Mouse (Mus musculus) kidney, postnatal 4 days (tissue): ENCODE data around the gene Grpel1.

Experiments
- DNase-seq, 2 experiments: peaks; one replicate each; pipeline ENCODE4 v3.0.0; 2021; ENCODE audit warnings: mixed read lengths in 2 of 2

Gene Grpel1

DNA sequence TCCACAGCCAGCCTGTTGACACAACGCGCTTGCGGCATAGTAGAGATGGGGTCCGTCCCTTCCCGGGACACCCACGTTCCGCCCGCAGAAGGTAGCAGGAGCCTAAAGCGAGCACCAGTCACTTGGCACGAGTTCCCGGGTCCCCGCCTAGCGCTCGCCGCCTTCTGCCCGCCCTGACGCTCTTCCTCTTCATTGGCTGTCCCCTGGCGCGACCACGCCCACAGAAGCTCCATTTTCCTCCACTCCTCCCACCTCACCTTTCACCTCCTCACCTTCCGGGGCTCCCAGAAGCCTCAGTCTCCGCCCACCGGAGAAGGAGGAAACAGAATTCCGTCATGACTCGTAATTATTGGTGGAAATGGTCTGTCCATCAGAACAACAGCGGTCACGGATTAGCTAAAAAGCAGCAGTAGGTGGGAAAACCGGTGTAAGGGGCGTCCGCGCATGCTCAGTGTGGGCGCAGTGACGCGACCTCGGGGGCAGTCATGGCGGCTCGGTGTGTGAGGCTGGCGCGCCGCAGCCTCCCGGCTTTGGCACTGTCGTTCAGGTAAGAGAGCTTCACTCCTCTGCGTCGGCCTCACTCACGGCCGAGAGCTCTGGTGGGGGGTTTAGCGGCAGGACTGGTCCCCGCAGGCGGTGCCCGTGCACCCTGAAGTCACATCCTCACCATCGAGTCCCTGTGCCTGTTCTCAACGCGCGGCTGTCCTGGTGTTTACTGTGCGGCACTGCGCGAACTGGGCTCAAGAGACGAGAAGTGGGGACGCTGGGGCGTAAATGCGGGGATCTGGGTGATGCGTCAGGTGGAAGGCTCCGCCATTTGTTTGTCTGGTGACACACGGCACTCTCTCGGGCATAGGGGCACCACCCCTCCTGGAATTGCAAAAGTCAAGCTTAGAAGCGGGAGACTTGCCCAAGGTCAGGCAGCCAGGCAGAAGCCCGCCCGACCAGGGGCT is at the start of gene Grpel1:
Grpel1 (plus strand) TSS at position 290 of the 953 bp plus-strand sequence.
- DNase-seq, result peak; percentile 98 to 99

DNA sequence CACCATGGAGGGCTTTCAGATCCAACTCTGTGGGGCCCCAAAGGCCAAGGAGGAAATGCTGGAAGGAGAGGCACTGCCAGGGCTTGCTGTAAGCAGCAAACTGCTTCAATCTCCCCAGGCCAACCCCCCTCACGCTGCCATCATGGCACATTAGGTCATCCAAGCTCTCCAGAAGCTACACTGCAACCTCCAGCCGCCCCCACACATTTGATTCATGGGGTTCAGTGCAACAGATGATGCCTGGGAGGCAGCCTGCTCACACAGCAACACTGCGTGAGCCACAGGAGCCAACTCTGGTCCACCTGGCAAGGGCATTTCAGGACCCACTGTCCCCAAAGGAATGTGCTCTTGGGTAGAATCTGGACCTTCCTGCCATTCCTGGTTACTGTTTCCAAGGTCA is 44.9 kb upstream of the Grpel1 start:
- DNase-seq, result no peak

DNA sequence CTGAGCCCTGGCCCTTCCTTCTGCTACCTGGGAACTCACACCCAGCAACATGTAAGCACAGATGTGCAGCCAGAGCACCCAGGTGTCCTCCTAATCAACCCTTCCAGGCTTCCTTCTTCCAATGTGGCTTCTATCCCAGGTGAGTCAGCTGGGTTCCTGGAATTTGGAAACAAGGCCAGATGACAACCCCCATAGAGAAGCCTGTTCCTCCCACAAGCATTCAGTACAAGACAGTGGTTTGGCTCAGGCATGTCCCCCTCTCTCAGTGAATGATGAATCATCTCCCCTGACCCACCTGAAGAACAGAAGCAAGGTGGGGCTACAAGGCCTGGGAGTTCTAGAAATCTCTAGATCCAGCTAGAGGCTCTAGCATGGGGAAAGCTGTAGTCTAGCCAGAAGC is 42.1 kb upstream of the Grpel1 start:
- no peak for DNase-seq

DNA sequence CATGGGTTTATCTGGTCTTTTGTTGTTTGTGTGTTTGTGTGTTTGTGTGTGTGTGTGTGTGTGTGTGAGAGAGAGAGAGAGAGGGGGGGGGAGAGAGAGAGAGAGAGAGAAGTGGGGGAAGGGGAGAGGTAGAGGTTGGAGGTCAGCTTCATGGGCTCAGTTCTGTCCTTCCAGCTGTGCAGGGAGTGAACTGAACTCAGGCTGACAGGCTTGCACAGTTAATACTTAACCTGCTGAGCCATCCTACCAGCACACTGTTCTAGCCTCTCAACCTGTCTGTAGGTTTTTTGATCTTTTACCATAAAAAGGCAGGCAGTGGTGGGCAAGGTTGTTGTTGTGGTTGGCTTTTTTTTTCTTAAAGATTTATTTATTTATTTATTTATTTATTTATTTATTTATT is 40.1 kb upstream of the Grpel1 start:
- DNase-seq, result no peak

DNA sequence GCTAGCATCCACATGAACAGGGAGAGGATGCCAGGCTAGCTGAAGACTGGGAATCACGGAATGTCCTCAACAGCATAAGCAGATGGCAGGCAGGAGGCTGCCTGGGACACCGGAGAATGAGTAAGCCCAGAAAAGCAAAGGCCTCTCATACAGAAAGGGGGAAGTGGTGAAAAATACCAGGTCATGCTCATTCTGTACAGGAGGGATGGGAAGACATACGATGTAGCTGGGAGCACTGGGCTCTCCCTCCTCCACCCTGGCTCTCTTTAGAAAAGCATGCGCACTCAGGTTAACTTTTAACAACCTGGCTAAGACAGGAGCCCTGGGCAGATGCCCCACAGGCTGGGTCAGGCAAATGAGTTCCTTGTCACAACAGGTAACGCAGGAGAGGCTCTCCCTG is 38.4 kb upstream of the Grpel1 start:
- DNase-seq, result peak; percentile 24 to 45

DNA sequence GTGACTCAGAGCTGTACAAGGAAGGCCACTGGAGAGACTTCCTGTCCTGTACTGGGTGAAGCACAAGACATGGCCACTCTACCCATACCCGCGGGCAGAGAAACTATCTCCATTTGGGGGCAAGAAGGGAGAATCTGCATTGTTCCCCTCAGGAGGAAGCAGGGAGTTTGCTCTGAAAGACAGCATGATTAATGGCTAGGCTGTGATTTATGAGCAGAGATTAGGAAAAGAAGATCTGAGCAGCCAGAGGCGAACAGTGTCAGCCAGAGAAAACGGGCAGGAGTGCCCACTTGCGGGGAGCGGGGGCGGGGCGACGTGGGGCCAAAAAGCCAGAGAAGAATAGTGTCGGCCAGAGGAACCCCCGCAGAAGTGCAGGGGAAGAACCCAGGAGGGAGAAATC is 37.0 kb upstream of the Grpel1 start:
- peak; percentile 14 to 30 for DNase-seq

DNA sequence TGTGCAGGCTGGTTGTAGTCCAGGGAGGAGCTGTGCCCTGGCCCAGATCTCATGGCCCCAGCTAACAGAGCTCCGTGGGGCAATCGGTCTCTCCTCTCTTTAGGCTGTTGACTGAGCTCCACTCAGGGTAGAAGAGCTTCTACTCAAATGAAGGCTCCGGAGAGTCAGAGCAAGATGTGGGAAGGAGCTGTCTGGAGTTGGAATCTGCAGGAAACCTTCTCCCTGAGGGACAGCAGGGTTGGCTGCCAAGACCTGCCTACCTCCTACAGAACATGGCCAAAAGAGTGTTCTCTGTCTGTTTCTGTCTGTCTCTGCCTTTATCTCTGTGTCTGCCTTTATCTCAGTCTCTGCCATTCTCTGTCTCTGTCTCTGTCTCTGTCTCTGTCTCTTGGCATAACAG is 35.2 kb upstream of the Grpel1 start:
- DNase-seq, result no peak

DNA sequence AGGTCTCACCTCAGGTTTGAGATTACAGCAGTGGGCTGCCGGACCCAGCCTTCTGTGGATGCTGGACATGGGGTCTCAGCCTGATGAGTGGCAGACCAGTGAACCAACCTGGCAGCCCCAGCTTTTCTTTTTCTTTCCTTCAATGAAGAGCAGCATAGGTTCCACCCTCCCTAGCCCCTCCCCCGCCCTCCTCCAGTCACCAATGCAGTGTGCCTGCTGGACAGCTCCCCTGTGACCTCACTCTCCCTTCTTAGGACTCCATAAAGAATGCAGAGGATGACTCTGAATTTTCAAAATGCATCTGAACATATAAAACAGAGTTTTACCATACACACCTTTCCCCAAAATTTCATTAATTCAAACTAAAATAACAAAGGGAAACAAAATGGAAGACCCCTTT is 33.1 kb upstream of the Grpel1 start:
- DNase-seq, result peak; percentile 42

DNA sequence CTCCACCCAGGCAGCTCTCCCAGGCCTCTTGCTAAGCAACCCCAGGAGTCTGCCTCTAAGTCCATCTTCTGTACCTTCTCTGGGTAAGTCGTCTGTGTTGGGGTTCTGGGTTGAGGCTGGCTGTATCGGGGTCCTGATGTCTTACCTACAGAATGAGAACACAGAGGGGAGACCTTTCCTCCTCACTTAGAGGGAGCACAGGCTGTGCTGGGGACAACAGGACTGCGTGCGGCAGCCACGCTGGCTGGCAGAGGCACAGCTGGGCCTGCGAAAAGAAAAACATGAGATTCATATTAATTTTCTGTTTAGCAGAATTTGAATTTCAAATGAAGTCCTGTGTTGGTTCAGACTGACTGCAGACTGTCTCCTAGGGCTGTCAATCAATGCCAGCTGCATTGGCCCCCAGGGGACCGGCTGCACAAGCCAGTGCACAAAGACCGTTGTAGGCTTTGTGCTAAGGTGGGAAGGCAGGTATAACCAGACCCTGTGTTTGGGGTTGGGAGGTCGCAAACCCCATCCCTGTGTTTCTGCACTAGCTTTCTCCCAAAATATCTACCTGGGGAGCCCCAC is 30.3 kb upstream of the Grpel1 start:
- no peak for DNase-seq

DNA sequence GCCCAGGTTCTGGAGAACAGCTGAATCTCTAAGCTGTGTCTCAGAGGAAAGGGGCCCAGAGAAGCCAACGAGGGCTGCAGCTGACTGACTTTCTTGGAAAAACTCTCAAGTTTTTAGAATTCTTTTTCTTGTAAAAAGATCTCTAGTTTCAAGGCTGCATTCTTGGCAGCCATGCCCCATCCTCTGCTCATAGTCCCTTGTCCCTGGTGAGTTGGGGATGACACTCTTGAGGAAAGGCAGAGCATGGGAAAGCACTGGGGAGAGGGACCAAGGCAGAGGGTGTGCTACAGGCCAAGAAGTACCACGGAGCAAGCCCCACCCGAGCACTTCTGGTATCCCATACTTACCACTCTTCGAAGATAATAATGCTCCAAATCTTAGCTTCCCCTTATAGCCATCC is 27.9 kb upstream of the Grpel1 start:
- DNase-seq, result no peak

DNA sequence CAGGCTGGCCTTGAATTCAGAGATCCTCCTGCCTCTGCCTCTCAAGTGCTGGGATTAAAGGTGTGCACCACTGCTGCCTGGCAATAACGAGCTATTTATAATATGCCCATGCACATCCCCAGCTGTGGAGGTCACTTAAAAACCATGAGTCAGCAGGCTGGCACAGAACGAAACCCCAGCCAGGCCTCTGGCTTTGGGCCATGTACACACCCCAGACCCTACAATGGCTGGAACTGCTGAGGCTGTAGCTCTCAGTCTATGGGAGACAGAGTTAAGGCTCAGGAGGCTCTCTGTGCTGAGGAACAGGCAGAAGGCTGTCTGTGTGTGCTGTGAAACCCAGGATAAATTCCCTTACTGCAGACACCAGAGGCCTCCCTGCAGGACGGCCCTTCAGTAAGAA is 24.1 kb upstream of the Grpel1 start:
- DNase-seq, result no peak

DNA sequence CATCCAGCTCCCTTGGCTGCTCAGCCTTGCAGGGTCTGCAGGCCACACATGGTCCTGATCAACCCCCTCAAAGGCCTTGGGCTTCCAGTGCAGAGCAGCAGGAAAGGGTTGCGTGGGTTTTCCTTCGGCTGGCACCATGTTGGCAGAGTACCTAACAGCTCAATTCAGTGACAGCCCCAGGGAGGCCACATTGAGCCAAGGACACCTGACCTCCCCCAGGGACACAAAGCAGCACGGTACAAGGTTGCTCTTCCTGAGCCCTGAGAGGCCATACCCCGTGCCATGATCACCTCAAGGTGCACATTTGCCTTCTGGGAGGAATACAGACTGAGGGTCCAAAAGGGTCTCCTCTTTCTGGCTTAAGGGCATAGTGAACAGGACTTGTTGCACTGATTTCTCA is 20.2 kb upstream of the Grpel1 start:
- DNase-seq, result no peak

DNA sequence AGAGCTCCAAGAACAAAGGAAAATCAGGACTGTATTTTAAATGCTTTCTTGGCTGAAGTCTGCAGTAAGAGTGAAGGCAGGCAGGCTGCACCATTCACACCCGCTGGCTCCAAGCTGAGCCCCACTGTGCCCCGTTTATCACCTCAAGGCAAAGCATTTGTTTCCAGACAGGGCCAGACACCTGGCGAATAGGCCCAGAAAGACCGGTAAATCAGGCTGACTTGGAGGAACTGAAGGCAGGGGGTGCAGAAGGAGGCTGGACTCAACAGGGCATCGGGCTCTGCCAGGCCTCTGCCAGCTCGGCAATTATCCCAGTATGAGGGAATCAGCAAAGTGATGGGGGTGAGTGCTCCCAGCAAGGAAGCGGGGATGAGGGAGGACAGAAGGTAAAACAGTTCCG is 19.8 kb upstream of the Grpel1 start:
- DNase-seq, result no peak

DNA sequence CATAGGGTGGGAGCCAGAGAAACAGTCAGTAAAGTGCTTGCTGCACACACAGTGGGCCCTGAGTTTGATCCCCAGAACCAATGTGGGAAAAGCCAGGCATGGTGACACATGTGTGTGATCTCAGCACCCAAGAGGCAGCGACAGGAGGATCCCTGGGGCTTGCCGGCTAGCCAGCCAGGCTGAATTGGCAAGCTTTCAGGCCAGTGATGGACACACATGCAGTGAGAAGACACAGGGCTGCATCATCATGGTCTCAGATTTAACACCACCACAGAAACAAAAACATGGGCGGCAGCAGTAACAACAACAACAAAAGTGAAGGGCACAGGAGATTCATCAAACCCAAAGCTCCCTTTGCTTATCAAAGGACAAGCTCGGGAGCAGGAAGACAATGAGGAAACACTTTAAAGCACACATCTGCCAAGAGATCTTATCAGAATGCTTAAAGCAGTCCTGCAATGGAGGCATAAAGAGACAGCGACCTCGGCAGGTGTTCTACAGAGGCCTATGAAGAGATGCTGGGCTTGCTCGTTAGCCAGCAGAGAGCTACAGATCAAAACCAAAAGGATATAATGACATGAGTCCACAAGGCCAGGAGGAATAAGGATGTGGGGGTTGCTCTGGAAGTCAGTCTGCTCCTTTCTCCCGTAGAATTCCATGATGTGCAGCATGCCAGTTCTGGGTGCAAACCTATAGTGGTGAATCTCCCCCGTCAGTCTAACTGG is 18.5 kb upstream of the Grpel1 start:
- no peak for DNase-seq

DNA sequence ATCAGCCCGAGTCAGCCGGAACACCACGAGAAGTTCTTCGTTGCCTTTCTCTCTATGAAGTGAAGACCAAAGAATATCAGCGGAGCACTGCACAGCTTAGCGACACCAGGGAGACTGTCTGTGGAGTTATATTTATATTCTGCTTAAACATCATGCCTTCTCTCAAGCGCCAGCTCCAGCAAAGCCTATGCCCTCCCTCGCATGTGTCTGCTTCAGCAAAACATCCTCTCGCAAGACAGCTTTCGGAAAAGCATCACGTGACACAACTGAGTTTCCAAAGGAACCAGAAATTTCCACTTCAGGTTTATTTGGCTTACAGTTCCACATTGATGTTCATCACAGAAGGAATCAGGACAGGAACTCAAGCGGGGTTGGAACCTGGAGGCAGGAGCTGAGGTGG is 16.9 kb upstream of the Grpel1 start:
- DNase-seq, result no peak

DNA sequence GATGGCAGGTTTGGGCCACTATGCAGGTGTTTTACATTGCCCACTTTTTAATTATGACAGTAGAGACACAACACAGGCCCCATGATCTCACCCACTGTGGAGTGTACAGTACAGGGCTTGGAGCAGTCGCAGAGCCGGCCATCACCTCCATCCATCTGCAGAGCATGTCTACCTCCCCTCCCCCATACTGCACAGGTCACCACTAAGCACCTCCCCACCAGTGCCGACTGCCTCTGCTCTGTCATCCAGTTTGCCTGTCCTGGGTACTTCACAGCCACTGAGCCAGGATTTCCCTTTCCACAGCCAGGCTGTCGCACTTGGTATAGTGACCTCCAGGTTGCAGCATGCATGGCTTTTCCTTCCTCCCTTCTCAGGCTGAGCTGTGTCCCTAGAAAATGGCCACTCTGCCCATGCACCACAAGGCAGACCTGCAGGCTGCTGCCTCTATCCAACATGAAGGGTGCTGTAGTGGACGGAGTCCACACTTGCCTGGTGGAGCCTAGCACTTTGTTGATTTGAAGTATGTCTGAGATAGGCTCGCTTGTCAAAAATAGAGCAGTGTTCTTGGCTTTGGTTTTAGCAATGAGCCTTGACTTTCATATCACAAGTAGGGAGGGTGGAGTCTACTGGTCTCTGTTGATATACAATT is 15.0 kb upstream of the Grpel1 start:
- no peak for DNase-seq

DNA sequence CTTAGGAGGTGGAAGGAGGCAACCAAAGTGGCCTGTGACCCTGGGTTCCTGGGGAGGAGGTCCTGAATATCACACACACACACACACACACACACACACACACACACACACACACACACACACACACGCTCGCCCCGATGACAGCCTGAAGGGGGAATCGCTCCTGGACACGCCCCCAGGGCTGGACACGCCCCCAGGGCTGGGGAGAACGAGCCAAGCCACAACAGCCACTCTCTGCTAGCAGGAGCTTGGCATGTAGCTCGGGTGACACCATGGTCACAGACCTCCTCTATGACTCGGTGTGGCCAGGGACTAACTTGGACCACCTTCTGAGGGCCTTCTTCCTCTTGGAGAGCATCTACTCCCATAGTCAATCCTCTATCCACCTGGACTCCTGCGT is 13.7 kb upstream of the Grpel1 start:
- no peak for DNase-seq

DNA sequence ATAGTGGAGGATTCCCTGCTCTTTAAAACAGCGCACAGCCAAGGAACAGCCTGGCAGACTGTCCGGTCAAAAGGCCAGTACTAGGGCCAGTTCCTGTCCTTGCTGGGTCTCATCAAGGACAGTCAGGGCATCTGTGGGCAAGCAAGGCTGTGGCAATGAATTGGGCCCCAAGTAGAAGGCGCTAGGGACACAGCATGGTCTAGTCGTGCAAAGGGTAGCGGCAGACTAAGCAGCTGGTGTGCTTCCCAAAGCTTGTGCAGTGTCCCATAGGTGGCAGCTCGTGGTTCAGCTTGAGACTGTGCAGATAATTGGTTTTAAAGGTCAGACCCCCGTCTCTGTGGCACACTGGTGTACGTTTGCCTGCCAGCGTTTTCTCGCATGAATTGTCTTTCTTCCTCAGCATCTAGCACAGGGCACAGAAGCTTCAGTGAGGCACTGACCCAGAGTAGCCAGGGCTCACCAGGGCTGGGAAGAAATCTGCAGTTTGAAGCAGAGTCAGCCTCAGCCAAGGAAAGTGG is 12.9 kb upstream of the Grpel1 start:
- DNase-seq, result no peak

DNA sequence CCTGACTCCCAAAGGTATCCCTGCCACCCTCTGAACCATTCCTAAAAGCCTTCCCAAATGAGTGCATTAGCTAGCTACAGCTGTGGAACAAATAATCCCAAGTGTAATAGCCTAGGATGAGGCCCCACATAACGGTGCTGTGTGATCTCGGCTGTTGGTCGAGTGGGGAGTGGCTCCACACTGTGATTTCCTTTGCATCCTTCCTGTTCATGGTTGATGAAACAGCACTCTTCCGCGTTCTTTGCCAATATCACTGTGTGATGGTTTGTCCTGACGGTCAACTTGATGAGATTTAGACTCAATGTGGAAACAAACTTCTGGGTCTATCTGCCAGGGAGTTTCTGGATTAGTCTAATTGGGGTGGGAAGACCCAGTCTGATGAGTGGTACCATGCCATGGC is 12.0 kb upstream of the Grpel1 start:
- no peak for DNase-seq

DNA sequence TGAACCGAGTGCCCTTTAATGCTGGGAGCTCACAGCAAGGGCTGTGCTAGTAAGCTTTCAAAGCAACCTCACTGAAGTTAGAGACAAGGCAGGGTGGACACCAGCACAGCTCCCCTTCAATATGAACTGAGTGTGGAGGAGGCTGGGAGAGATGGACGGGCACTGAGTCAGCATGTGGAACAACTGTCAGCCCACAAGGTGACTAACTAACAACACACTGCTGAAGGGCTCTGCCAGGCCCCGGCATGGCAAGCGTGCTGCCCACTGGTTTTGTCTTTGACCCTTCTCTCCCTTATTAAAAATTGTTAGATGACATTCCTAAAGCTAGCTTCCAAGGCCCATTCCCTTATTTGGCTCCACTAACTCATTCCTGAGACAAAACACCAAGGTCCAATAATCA is 7.1 kb upstream of the Grpel1 start:
- DNase-seq, result no peak

DNA sequence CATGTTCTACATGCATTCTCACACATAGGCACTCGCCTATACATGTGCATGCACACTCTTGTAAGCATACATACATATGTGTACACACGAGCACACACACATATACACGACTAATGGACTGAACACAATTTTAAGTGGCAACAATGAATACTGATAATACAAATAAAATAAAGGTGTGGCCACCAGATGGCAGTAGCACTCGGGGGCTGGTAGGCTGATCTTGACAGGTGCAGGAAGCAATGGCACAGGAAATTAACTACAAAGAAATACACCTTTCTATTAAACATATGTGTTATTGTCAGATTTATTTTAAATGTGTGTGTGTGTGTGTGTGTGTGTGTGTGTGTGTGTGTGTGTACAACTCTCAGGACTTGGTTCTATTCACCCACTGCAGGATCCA is 5.9 kb upstream of the Grpel1 start:
- DNase-seq, result peak; percentile 64 to 69

DNA sequence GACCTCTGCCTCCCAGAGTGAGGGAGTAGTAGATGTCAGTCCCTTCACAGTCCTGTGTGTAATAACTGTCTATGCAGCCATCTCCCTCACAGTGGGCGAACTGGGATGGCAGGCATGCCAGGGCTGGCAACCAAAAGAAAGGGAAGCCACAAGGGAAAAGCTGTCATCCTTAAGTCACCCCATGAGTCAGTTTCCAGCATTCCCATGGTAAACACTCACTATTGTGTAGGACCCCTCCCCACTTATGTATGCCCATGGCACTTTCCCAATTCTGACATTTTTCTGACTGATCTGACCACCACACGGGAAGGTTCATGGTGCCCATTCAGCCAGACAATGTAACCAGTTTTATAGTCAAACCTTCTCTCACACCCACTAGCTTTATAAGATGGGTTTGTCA is 4.1 kb upstream of the Grpel1 start:
- no peak for DNase-seq

DNA sequence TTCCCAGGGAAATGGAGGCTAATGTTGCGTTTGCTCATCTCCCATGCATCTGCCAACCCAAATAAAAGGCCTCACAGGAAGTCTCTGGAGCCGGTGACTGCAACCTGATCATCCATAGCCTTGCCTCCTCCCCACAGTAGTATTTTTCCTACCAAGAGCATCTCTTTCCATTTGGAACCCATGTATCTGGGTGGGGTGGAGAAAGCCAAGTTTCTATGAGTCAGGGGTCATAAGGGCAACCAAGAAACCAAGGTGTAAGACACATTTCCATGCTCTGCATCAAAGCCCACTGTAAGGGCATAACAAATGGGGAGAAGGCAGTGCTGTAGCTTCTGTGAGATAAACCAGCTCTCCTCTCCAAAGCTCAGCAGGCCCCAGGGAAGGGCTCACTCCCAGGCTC is 3.6 kb upstream of the Grpel1 start:
- DNase-seq, result no peak
